Mouse (Mus musculus) MEL (cell line): ENCODE data around the gene Insm2. TPM values are rescaled to one million over a fixed set of nuclear protein-coding genes. Genes with fewer than 3 reads are reported as not detected.
A peak's percentile ranks its signal among the peaks of the same experiment; 100 is the strongest.

Experiments
- DNase-seq: peaks from one replicate; pipeline ENCODE4 v3.0.0; 2011; ENCODE audit warnings: low read depth, low spot score
- H3K27ac ChIP-seq: 2 replicates; pipeline ENCODE4 v1.5.1; 2012; ENCODE audit warnings: low read depth, mild to moderate bottlenecking, control low read depth, low read length, moderate library complexity; ENCODE audit not compliant: control insufficient read depth
- H3K27me3 ChIP-seq, 2 experiments: fragments of 150-350 bp in 1 of 2; sonication (generic) in 1 of 2; 2 replicates each; pipeline ENCODE4 v1.6.1; 2012; ENCODE audit warnings: low read length in 2 of 2, mild to moderate bottlenecking in 2 of 2, improper control_type of control experiment in 1 of 2, moderate library complexity in 1 of 2; ENCODE audit not compliant: insufficient read depth in 2 of 2, control insufficient read depth in 1 of 2
- H3K36me3 ChIP-seq, 2 experiments: 2 replicates each; pipeline ENCODE4 v1.6.1; 2012 to 2014; ENCODE audit warnings: low read length in 2 of 2, improper control_type of control experiment in 1 of 2, inconsistent platforms in 1 of 2, mild to moderate bottlenecking in 1 of 2; ENCODE audit not compliant: insufficient read depth in 2 of 2, control insufficient read depth in 1 of 2
- H3K4me1 ChIP-seq, 2 experiments: fragments of 150-350 bp in 1 of 2; sonication (generic) in 1 of 2; 2 replicates each; pipeline ENCODE4 v1.6.1; 2012; ENCODE audit warnings: low read length in 2 of 2, improper control_type of control experiment in 1 of 2, mild to moderate bottlenecking in 1 of 2; ENCODE audit not compliant: insufficient read depth in 2 of 2, control insufficient read depth in 1 of 2
- H3K4me3 ChIP-seq, 2 experiments: fragments of 150-350 bp in 1 of 2; sonication (generic) in 1 of 2; 2 replicates each; pipeline ENCODE4 v1.5.1; 2012; ENCODE audit warnings: low read depth in 2 of 2, low read length in 2 of 2, mild to moderate bottlenecking in 2 of 2, moderate library complexity in 2 of 2, control low read depth in 1 of 2, improper control_type of control experiment in 1 of 2; ENCODE audit not compliant: control insufficient read depth in 1 of 2, insufficient read depth in 1 of 2
- H3K79me2 ChIP-seq: 2 replicates; pipeline ENCODE4 v1.6.1; 2012; ENCODE audit warnings: mild to moderate bottlenecking, low read length, moderate library complexity; ENCODE audit not compliant: control insufficient read depth, poor library complexity, insufficient read depth
- H3K9ac ChIP-seq: 2 replicates; pipeline ENCODE4 v1.6.1; 2012; ENCODE audit warnings: low read depth, mild to moderate bottlenecking, control low read depth, low read length, moderate library complexity; ENCODE audit not compliant: control insufficient read depth, poor library complexity, severe bottlenecking
- H3K9me3 ChIP-seq: fragments of 150-350 bp; sonication (generic); replicated peaks from 2 replicates; pipeline ENCODE4 v1.6.1; 2012; ENCODE audit warnings: mild to moderate bottlenecking, low read length, improper control_type of control experiment, moderate library complexity; ENCODE audit not compliant: insufficient read depth
- CHD2 ChIP-seq: IDR thresholded peaks from 2 replicates; pipeline ENCODE4 v1.6.1; 2011; ENCODE audit warnings: low read length, improper control_type of control experiment
- CTCF ChIP-seq, 3 experiments: IDR thresholded peaks in 2 of 3; conservative IDR thresholded peaks in 1 of 3; 2 replicates each; pipeline ENCODE4 v1.5.1; 2011 to 2012; ENCODE audit warnings: low read length in 3 of 3, low read depth in 2 of 3, mild to moderate bottlenecking in 2 of 3, improper control_type of control experiment in 1 of 3, inconsistent platforms in 1 of 3, mixed read lengths in 1 of 3, moderate library complexity in 1 of 3; ENCODE audit not compliant: control insufficient read depth in 1 of 3, insufficient read depth in 1 of 3, poor library complexity in 1 of 3, severe bottlenecking in 1 of 3
- E2F4 ChIP-seq: IDR thresholded peaks from 2 replicates; pipeline ENCODE4 v1.6.1; 2011; ENCODE audit warnings: low read depth, low read length, improper control_type of control experiment, borderline replicate concordance
- ELF1 ChIP-seq: IDR thresholded peaks from 2 replicates; pipeline ENCODE4 v1.6.1; 2014; ENCODE audit warnings: low read depth, mild to moderate bottlenecking, inconsistent platforms, low read length, improper control_type of control experiment, moderate library complexity
- EP300 ChIP-seq, 2 experiments: IDR thresholded peaks; 2 replicates each; pipeline ENCODE4 v1.6.1; 2011; ENCODE audit warnings: improper control_type of control experiment in 2 of 2, low read length in 2 of 2, low read depth in 1 of 2, mild to moderate bottlenecking in 1 of 2
- HCFC1 ChIP-seq: IDR thresholded peaks from 2 replicates; pipeline ENCODE4 v1.6.1; 2012; ENCODE audit warnings: low read depth, mild to moderate bottlenecking, inconsistent platforms, low read length, improper control_type of control experiment, moderate library complexity
- MXI1 ChIP-seq: IDR thresholded peaks from 2 replicates; pipeline ENCODE4 v1.6.1; 2011; ENCODE audit warnings: mild to moderate bottlenecking, low read depth, low read length, improper control_type of control experiment
- RAD21 ChIP-seq: IDR thresholded peaks from 2 replicates; pipeline ENCODE4 v1.6.1; 2011; ENCODE audit warnings: mild to moderate bottlenecking, low read depth, low read length, improper control_type of control experiment
- SIN3A ChIP-seq: IDR thresholded peaks from 2 replicates; pipeline ENCODE4 v1.6.1; 2012; ENCODE audit warnings: low read length, improper control_type of control experiment, inconsistent platforms
- TBP ChIP-seq: IDR thresholded peaks from 2 replicates; pipeline ENCODE4 v1.8.0; 2011; ENCODE audit warnings: low read depth, low read length, improper control_type of control experiment
- UBTF ChIP-seq: IDR thresholded peaks from 2 replicates; pipeline ENCODE4 v1.6.1; 2012; ENCODE audit warnings: low read depth, mild to moderate bottlenecking, inconsistent platforms, low read length, improper control_type of control experiment, moderate library complexity, borderline replicate concordance; ENCODE audit not compliant: insufficient read depth
- USF1 ChIP-seq: IDR thresholded peaks from 2 replicates; pipeline ENCODE4 v1.6.1; 2014; ENCODE audit warnings: low read depth, mild to moderate bottlenecking, inconsistent platforms, low read length, improper control_type of control experiment, moderate library complexity
- ZMIZ1 ChIP-seq: IDR thresholded peaks from 2 replicates; pipeline ENCODE4 v1.6.1; 2012; ENCODE audit warnings: low read depth, mild to moderate bottlenecking, inconsistent platforms, low read length, improper control_type of control experiment, moderate library complexity
- ZNF384 ChIP-seq: IDR thresholded peaks from 2 replicates; pipeline ENCODE4 v1.6.1; 2012; ENCODE audit warnings: low read depth, mild to moderate bottlenecking, inconsistent platforms, low read length, improper control_type of control experiment
- polyA plus RNA-seq, 2 experiments: library from polyadenylated mRNA; stranded (reverse) in 1 of 2; unstranded in 1 of 2; fragments of >175 nt in 1 of 2; fragments of >200 nt in 1 of 2; gene quantifications; 2 replicates each; pipeline versions ENCODE4 v1.2.1 to v1.2.4; 2012; ENCODE audit warnings: low replicate concordance in 2 of 2, low read depth in 1 of 2; ENCODE audit not compliant: insufficient read length in 2 of 2, insufficient read depth in 1 of 2, missing spikeins in 1 of 2
- total RNA-seq: library from RNA; depleted of rRNA; stranded (reverse); fragments of 300-350 nt; gene quantifications from 2 replicates; pipeline ENCODE4 v1.2.3, GENCODE M21; 2012

Gene Insm2
- total and polyA plus RNA-seq, 3 experiments, result not detected

DNA sequence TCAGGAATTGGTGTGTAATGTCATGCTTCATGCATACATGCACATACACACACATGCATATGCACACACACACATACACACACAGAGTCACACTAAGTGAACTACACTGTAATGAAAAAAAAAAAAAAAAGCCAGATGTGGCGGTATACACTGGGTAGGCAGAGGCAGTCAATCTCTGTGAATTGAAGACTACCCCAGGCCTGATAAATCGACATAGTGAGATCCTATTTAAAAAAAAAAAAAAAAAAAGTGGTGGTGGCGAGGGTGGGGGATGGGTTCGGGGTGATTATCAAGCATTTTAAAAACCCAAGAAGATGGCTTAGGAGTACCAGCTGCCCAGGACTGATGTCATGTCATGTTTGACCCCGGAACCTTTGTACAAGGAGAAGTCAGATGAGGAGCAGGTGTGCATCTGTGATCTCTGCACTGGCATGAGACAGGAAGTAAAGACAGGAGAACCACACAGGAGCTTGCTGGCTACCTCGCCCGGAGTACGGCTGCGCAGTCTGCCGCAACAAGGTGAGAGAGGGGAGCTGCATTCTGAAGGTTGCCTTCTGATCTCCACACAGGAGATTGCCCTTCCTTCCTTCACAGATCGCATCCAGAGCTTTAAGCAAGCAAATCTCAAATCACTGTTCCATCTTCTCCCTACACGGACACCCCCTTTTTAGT lies 39.9 kb upstream of the Insm2 start:
- H3K4me1 ChIP-seq, result peaks cover 0 to 10% of the 10 kb centered on the region in 2 experiments; a peak in 2 of 4 replicates
- no peaks in the 10 kb centered on the region for H3K79me2 ChIP-seq
- 0 out of 4 replicates have a peak, but pooled peaks cover 0 to 2% of the 10 kb centered on the region in 2 experiments for H3K36me3 ChIP-seq
- H3K9ac ChIP-seq, result no peak overlapping the region
- no peak for TF ChIP-seq E2F4
- TF ChIP-seq ZNF384, result peak; percentile 52; the same call in 1 of the 2 replicates
- no peaks in the 10 kb centered on the region for H3K9me3 ChIP-seq
- H3K27ac ChIP-seq, result no peak overlapping the region
- peak overlapping the region; percentile 74 to 79; a peak in 2 of 4 replicates for H3K4me3 ChIP-seq
- no peak for DNase-seq
- H3K27me3 ChIP-seq, result peaks cover 2 to 3% of the 10 kb centered on the region in 2 experiments

DNA sequence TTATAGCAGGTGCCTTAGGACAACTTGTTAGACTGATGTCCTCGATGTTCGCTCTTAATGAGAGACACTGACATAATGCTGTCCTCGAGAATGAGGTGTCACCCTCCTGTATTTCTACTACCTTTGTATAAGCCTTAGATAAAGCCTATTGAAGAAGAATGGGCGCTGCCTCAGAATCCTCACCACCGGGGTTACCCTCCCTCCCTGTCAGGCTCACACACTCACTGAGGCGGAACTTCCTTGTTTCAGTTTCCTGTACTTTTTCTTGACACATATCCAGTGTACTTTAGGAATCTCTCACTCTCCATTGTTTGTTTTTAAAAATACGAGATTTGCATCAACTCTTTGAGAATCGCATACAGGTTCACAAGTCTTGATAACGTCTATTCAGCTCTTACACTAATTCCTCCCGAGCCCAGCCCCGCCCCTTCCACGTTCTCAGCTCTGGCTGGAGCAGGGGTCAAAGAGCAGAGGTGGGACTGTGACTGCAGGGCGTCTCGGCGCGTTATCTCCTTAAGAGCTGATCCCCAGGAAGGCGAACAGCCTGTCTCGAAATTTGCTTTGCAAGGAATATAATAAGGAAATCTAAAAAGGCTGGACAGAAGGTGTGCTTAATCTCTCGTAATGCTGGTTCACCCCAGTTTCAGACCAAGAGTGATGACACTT lies 39.1 kb upstream of the Insm2 start:
- Histone ChIP-seq H3K4me1 (peaks cover 0 to 10% of the 10 kb centered on the region in 2 experiments; a peak in 2 of 4 replicates), H3K27ac (no peak overlapping the region), H3K79me2 (no peaks in the 10 kb centered on the region), H3K9ac (peak overlapping the region; percentile 55), H3K9me3 (no peaks in the 10 kb centered on the region), H3K27me3 (peaks cover 2 to 3% of the 10 kb centered on the region in 2 experiments), H3K4me3 (peak overlapping the region; percentile 74 to 79), H3K36me3 (0 out of 4 replicates have a peak, but pooled peaks cover 0 to 2% of the 10 kb centered on the region in 2 experiments)
- peak; percentile 33; the same call in 1 of the 2 replicates for TF ChIP-seq SIN3A
- TF ChIP-seq HCFC1, result peak; percentile 40; the same call in 1 of the 2 replicates
- TF ChIP-seq ELF1, result peak; percentile 58; the same call in 1 of the 2 replicates
- TF ChIP-seq RAD21, result no peak
- DNase-seq, result peak; percentile 68

DNA sequence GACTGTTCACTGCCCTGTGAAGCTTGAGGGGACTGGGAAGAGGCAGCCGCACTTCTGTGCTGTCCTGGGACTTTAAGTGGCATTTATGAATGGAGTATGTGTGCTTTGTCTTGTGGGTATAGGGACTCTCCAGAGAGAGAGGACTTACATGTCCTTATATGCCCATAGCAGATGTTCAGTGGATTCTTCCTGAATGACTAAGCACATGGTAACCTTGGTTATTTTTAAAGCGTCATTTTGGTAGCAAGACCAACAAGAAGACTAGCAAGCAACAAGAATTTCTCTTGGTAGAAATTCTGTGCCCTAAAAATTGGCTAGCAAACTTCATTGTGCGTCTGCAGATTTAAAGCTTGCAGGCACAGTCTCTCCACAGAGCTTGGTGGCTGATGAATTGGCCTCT lies 35.5 kb upstream of the Insm2 start:
- no peak for DNase-seq
- Histone ChIP-seq H3K79me2 (no peaks in the 10 kb centered on the region), H3K4me3 (no peak overlapping the region), H3K27ac (no peak overlapping the region), H3K4me1 (peaks cover 0 to 12% of the 10 kb centered on the region in 2 experiments; a peak in 2 of 4 replicates), H3K9ac (no peak overlapping the region), H3K9me3 (no peaks in the 10 kb centered on the region), H3K36me3 (peaks cover 0 to 3% of the 10 kb centered on the region in 2 experiments; a peak in 1 of 4 replicates)
- TF ChIP-seq UBTF (no peak), CTCF (IDR thresholded peaks at IDR 0.05 in 2 of 3, conservative IDR thresholded peaks at IDR 0.05 in 1 of 3; ENCODE audit: control insufficient read depth in 1 of 3, insufficient read depth in 1 of 3, low read depth in 2 of 3, low read length in 3 of 3, poor library complexity in 1 of 3, severe bottlenecking in 1 of 3) (no peak), EP300 (IDR thresholded peaks at IDR 0.05; ENCODE audit: low read depth in 1 of 2, low read length in 2 of 2) (no peak), USF1 (no peak), MXI1 (no peak), CHD2 (no peak), RAD21 (no peak), ZMIZ1 (no peak), TBP (no peak)
- TF ChIP-seq, all 39 proteins: peak for 0
- peaks cover 1 to 3% of the 10 kb centered on the region in 2 experiments; a peak in 2 of 4 replicates for H3K27me3 ChIP-seq
